Mouse (Mus musculus) cerebellum, postnatal 14 days (tissue): ENCODE data around the gene Sema3g.

Experiments used
- DNase-seq, 2 experiments: peaks; one replicate each; pipeline ENCODE4 v3.0.0; 2021; ENCODE audit warnings: mixed read lengths in 2 of 2

The Sema3g gene

DNA sequence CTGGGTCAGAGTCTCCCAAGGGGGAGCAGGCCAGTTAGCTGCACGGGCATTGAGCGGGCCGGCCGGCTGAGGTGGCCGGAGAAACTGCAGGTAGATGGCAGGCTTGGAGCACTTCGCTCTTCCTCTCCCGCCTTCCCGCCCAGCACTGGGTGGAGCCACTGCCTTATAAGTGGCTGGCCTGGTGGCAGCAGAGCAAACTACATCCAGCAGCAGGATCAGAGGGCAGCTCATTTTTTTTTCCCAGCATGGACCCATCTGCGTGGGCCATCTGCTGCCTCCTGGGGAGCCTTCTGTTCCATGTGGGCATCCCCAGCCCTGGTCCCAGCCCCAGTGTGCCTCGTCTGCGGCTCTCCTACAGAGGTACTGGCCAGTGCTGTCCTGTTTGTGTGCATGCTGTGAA is at the start of gene Sema3g:
Gene Sema3g, plus strand, starts transcription at position 195 of the 400 bp plus-strand sequence.
- DNase-seq = peak; percentile 78 to 83

DNA sequence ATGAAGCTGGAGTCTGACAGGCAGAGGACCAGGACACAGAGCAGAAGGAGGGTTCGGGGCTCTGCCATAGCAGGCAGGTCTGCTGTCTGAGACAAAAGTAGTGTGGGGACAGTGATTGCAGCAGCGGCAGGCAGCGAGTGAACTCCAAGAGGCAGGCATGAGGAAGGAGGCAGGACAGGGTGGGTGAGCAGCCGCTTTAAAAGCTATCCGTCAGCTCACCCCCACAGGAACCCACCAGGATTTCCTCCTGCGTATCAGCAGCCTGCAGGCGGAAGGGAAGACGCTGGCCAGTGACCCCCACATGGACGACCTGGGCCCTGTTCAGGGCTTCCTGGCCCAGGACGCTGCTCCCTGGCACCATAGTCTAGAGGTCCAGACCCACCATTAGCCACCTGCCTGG is 49.2 kb upstream of the Sema3g start, which contains the start of gene Stab1:
Gene Stab1, minus strand, starts transcription at position 217 of the 400 bp plus-strand sequence.
- no peak for DNase-seq

DNA sequence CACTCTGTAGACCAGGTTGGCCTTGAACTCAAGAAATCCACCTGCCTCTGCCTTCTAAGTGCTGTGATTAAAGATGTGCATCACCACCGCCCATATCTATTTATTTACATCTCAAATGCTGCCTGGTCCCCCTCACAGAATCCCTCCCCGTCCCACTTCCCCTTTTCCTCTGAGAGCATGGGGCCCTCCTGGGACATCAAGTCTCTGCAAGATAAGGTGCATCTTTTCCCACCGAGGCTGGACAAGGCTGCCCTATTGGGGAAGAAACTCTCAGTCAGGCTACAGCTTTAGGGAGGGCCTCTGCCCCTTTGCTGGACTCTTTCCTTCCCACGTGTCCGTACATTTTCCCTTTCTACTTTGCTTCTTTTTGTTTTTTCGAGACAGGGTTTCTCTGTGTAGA is 48.2 kb upstream of the Sema3g start:
- no peak for DNase-seq

DNA sequence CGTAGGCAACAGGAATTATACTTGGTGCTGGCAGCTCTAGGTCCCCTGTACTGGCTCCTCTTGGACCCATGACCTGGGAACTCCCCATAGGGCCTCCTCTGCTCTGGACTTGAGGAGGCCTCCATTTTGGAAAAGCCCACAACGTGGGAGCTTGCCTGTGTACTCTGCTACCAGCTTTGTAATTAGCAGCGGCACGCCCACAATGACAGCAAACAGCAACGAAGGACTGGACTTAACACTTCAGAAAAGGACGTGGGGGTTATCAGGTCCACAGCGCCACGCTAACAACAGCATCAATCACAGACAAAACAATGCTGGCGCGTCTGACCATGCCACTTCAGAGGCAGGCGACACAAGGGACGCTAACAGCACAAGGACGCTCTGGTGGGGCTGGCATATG is 46.7 kb upstream of the Sema3g start:
- no peak for DNase-seq

DNA sequence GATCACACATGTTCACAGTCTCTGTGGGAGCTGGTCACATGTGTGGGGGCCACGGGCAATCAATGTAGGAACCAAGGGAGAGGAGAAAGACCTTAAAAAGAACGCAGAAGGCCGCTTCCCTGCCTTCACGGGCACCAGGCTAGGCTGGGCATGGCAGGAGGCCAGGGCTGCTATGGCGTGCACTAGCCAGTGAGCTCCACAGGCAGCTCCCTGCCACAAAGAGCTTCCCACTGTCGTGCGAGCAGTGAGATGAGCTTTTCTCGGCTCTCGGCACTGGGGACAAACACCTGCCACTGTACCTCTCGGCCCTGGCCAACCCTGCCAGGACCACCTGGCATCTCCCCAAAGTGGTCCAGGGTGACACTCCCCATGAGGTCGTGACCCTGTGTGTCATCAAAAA is 46.3 kb upstream of the Sema3g start:
- peak; percentile 80 to 86 for DNase-seq

DNA sequence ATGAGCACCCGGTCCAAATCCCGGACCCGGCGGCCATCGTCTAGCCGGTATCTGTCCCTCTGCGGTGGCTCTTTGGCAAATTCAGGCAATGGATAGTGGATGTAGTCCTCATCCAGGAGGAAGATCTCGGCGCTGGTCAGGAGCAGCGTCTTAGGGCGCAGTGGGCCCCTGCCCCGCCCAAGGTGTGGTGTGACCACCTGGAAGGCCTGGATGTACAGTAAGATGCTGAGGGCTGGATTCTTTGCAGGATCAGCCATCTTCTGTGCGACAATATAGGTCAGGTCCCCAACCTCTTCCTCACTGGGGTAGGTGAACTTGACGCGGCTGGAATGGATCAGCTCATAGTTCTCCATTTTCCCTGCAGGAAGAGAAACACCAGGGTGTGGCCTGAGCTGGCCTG is 45.8 kb upstream of the Sema3g start:
- no peak for DNase-seq

DNA sequence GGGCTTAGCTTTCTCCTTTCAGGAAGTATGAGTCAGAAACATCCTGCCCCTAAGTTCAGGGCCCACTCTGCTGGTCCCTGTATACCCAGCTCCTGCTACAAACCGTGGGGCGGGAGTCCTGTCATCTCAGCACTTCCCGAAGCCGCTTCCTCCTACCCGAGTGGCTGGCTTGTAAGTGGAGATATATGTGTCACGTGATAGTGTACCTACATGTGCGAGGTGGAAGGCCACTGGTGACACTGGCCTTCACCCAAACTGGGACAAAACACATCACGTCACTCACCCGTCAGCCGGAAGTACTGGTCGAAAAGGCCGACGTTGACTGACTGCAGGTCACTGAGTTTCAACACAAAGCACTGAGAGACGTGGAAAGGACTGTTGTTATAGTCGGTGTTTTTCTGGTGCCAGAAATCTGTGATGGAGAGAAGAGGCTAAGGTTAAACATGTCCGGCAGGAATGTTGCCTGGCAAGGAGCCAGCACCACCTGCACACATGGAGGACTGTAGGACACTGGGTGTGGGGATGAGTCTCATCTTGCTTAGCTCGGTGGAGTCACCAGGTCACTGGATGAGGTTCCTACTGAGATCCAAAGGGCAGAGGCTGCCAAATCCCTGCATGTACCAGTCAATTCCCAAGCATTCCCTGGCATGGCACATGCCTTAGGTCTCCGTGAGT is 44.7 kb upstream of the Sema3g start:
- peak; percentile 67 to 68 for DNase-seq

DNA sequence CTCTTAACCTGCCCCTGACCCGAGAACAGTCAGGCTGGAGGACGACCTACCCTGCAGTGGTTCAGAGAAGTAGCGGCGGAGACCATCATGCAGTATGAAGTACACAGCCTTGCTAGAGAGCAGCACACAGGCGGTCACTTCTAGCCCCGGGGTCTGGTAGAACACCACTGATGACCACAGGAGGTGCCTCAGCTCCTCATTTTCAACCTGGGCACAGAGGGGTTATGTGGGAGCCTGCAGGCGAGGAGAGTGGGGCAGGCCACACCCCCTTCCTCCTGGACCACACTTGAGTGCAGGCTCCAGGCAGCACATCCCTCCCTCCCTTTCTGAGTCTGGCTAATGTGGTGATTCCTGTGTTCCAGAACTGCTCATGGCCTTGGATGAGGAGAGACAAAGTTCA is 44.1 kb upstream of the Sema3g start:
- no peak for DNase-seq

DNA sequence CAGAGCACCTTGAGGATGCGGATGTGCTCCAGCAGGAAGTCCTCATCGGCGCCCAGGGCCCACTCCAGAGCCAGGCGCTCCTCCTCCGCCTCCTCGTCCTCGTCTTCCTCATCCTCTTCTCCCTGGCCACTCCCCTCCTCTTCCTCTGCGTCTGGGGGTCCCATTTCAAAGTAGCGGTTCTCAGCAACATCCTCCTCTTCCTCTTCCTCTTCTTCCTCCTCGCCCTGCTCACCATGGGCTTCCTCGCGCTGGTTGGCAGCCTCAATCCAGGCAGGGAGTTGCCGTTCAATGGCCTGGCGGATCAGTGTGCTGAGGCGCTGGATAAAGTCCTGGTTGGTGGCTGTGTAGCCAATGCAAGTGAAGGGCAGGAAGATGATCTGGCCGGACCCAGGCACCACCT is 40.4 kb upstream of the Sema3g start:
- DNase-seq = no peak

DNA sequence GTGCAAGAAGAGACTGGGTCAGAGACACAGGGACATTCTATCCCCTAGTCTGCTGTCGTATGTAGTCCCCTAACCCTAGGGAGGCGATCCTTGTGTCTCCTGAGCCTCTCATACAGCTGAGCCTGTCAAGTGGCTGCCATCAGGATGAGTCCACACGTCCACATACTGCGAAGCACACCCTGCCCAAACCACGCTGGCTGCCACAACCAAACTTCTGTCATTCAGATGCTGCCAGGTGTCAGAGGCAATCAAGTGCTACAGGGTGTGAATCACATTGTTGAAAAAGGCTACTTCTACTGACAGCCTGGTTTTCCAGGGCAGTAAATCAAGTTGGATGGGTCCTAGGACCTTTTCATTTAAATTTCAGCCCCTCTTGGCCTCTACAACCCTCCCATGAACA is 39.9 kb upstream of the Sema3g start:
- no peak for DNase-seq

DNA sequence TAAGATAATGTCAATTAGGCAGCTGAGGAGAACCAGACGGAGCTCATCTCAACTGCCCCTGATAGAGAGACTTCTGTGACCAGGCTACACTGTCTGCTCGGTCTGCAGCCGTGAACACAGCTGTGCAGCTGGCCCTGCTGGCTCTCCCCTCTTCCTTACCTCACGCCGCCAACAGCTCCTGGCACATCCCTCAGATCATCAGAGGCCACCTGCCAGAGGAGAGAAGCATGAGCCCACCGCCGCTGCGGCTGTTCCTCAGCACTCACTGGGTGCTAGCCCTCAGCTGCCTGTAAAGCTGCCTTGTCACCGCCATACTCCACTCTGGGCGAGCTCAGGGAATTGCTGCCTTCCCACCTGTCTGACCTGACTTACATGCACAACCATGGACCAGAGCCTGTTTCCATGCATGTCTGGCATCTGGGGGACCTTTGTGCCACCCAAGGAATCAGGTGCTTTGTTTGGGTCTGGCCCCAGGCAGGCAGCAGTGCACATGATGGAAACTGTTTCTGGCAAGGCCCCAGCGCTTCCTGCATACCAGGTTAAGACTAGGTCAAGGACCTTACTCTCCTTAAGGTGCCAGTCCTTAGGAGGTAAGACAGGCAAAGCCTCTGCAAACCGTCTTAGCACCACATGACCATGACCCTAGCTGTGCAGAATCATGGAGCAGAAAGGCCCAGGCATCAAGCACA is 37.8 kb upstream of the Sema3g start:
- peak in 1 of 2 experiments; percentile 55 for DNase-seq

DNA sequence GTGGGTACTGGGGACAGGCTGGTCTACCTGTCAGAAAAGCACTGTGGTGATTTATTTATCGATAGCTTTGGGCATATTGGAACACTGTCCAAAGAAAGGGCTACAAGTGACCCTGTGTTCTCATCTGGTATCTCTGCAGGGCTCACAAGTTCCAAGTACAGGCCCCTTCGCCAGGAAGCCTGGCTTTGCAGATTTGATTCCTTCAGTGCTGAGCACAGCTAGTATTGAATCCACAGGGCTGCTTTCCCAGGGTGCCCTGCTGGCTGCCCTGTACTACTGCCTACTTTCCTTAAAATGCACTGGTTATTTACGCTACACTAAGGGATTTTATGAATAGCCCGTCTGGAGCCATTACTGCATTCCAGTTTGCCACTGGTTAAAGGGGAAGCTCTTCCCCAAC is 36.1 kb upstream of the Sema3g start:
- DNase-seq = no peak

DNA sequence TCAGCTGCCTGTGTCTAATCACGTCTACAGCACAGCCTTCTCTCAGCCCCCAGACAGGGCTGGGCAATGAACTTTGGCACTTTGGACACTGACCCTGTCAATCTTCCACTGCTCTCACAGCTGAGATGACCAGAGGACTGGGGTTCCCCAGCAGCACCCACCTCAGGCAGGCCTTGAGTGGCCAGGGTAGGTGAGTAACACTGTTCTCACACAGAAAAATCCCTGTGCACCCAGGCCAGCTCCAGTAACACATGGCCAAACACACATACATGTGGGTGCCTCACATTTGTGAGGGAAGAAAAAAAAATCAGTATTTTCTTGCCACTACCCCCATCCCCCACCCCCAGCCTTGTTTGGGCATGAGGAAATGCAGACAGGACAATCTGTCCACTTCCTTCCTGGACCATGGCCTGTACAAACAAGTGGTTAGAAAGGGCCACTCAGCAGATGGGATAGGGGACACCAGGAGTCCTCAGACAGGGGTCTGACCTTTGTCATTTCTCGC is 34.8 kb upstream of the Sema3g start:
- DNase-seq = no peak

DNA sequence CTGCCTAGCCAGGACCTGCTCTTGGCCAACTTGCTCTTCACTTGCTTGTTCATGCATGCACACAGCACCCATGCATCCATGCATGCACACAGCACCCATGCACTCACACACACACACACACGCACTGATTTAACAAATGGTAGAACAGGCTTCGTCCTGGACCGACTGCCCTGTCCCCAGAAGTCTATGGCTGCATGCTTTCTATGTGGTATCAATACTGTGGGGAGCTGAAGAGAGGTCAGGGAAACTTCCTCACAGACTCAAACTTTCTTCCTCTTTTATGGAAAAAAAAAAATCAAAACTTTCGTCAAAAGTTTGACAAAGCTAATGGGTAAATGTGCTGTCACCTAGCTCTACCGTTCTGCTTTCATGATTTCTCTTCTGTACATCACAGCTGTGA is 34.1 kb upstream of the Sema3g start:
- no peak for DNase-seq

DNA sequence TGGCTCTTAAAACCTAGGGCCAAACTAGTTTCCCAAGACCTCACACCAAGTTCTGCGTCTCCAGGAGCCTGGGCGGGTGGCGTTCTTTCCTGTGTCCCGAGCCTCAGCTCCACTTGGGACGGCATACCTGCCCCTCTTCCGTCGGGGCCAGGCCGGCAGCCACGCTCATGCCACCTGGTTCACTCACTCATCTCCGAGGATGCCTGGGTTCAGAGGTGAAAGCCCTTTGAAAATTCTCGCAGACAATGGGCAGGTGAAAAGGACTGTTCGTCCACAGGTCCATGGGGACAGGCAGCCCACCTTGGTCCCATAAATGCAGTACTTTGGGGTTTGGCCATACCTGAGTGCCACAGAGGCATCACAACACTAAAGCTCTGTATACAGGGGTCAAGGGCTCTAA is 33.5 kb upstream of the Sema3g start:
- DNase-seq = no peak

DNA sequence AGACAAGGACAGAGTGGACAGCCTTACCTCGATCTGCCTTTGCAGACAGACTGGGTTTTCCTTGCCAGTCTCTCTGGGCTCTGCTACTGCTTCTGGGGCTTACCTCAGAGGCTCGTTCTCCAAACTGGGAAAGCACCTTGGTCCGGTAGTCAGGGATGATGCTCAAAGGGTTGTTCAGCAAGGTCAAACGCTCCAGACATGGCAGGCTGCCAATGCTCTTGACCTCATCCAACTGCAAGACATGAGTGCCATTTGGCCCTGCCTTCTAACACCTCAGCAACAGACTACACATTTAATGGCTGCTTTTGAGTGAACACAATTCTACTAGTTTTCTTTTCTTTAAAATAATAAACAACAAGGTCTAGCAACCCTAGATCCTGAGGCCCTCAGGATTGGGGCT is 31.0 kb upstream of the Sema3g start:
- DNase-seq = peak; percentile 48 to 51

DNA sequence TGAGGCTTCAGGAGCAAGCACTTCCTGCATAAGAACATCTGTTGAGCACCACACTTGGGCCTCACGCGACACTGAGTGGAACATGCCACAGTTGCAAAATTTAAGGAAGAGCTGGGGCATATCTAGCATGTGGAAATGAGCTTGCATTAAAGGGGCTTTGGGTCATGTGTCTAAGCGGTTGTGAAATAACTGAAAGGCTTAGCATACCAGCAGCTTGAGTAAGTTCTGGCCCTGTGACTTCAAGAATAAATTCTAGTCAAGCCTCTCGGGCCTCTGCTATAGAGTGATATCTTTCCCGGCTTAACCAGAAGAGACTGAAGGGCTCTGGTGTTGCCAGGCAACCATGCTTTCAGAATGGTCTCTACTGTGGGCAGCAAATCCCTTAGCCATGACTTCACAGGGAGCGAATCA is 28.9 kb upstream of the Sema3g start:
- no peak for DNase-seq

DNA sequence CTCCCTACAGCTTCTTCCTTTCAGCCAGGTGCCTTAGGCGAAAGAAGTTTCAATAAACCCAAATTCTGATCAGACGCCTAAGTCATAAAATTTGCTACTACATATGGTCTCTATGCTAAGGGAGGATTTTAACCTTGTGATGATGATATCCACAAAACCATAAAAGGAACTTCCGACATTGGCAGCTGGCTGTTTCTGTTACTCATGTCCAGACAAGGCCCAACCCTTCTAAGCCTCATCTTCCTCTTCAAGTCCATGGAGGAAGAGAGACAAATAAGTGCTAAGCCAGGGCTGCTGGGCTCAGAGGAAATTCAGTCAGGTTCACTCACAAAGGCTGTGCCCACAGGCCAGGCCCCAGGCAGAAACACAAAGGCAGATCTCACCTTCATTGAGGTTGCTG is 28.3 kb upstream of the Sema3g start:
- DNase-seq = no peak

DNA sequence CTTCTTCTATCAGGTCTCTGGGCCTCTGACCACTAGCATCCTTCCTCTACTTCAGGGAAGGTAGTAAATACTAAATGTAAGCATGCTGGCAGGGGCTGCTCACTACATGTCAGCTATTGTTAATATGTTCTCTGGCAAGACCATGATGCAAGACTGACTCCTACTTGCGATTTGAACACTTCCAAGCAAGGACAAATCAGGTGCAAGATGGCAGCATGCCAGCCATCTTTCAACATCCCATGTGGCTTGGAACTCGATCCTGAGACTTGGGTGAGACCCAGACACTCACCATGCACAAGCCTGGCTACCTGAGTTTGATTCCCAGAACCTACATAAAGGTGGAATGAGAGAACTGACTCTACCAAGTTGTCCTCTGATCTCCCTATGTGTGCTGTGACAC is 25.7 kb upstream of the Sema3g start:
- DNase-seq = peak; percentile 69 to 73

DNA sequence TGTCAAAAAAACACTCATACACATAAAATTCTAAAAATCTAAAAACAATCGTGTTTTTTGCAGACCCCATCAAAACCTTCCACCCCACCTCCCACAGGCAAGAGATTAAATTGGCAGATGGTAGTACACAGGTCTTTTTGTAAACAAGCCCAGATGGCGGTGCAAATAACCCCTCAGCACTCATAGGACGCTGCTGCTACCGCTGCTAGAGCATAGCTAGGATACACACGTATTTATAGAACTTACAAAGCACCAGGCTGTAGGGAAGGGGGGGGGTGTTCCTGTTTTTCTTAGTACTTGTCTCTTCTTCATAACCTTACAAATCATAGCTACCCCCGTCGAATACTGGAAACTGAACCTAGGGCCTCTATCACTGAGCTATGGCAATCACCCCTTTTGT is 23.9 kb upstream of the Sema3g start:
- peak; percentile 55 to 59 for DNase-seq

DNA sequence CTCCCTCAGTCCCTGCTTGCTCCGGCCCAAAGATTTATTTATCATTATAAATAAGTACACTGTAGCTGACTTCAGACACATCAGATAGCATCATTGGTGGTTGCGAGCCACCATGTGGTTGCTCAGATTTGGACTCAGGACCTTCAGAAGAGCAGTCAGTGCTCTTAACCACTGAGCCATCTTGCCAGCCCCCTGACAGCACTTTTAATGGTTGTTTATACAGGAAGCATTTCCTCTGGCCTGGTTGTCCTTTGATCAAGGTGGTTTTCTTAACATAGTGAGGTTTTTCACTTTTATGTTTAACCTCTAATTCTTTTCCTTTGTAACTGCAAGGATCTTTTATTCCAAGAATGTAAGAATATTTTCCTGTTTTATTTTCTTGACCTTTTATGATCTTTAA is 23.2 kb upstream of the Sema3g start:
- no peak for DNase-seq

DNA sequence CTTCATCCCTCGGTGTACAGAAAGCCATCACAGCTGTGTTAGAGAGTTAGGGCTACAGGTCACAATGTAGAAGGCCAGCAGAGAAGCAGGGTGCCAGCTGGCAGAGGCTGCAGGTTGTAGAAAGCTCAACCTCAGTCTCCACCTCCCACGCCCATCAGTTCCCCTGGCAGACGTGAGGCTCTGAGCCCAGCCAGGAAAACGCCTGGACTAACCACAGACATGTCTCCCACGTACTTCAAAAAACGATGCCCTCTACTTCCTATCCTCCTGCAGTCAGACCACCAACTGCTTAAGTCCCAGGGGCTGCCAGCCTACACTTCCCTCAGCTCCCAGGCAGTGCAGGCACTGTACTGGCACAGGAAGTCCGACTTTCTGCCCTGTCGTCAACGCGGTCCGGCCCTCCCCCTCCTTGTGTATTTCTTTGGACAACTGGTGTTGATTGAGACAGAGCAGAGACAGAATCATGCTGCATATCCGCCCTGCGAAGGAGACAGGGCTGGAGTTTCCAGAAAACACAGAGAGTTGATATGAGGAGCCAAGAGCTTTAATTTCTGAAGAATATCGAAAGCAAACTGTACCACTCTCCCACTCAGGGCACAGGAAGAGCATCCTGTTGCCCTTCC is 22.7 kb upstream of the Sema3g start:
- DNase-seq = peak; percentile 67 to 71

DNA sequence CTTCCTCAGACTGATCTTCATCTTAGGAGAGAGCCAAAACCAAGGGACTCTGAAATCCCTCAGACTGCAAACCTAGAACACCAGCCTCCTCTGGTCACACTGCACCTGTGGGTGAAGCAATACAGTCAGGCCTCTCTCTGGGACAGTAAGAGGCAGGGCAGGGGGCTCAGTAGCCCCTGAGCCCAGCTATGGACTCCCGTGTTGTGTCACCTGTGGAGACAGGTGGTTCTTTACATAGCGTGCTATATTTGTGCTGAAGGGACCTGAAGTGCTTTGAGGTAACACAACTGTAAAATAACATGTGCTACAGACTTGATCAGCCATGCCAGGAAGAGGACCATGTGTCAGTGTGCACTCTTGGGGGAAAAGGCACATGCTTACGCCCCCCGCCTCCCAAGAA is 22.1 kb upstream of the Sema3g start:
- no peak for DNase-seq

DNA sequence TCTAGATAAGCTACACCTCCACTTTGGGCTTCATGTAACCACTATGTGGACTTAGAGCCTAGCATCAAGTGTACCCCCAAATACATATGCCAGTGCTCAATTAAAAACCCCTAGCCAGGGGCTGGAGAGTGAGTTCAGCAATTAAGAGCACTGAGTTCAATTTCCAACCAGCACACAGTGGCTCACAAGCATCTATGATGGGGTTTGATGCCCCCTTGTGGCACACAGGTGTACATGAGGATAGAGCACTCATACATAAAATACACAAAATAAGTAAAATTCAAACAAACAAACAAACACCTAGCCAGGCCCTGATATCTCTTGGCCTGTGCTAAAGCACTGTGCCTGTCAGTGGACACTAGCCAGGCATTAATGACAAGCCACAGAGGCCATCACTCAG is 21.7 kb upstream of the Sema3g start:
- peak; percentile 72 for DNase-seq
